Mouse (Mus musculus): ENCODE data around the gene Slc38a10. TPM values are rescaled to one million over a fixed set of nuclear protein-coding genes. Genes with fewer than 3 reads are reported as not detected.
A peak's percentile ranks its signal among the peaks of the same experiment; 100 is the strongest.

The Slc38a10 gene
- total RNA-seq, 2 experiments from 2014 or later = 115 to 116 TPM

GRCm38 (mm10) chr11:120098588-120099511, 52.3 kb downstream of the Slc38a10 start, which contains the start of the genes Tepsin and Ndufaf8:
Gene Tepsin, minus strand, starts transcription at chr11:120098731.
Gene Ndufaf8, plus strand, starts transcription at chr11:120098928.
- peak; percentile 99 for DNase-seq

- no peak for DNase-seq
Observed at GRCm38 (mm10) chr11:120092817-120093591, 58.1 kb downstream of the Slc38a10 start.

- DNase-seq = no peak
Observed at GRCm38 (mm10) chr11:120090661-120091060, 60.5 kb downstream of the Slc38a10 start.

GRCm38 (mm10) chr11:120086702-120087152, 64.4 kb downstream of the Slc38a10 start, which contains the start of gene Cep131:
Gene Cep131, minus strand, starts transcription at chr11:120086827.
- DNase-seq = peak; percentile 99

GRCm38 (mm10) chr11:120085891-120086627, 65.1 kb downstream of the Slc38a10 start:
- peak; percentile 60 for DNase-seq

GRCm38 (mm10) chr11:120080282-120080681, 70.9 kb downstream of the Slc38a10 start:
- no peak for DNase-seq

GRCm38 (mm10) chr11:120076191-120076590, 75.0 kb downstream of the Slc38a10 start:
- DNase-seq = no peak

- DNase-seq = no peak
Observed at GRCm38 (mm10) chr11:120072986-120073647, 78.0 kb downstream of the Slc38a10 start.

GRCm38 (mm10) chr11:120071731-120072320, 79.3 kb downstream of the Slc38a10 start:
- DNase-seq = no peak

- DNase-seq = no peak
Observed at GRCm38 (mm10) chr11:120071065-120071464, 80.1 kb downstream of the Slc38a10 start.

GRCm38 (mm10) chr11:120070286-120070930, 80.7 kb downstream of the Slc38a10 start:
- DNase-seq = no peak

- no peak for DNase-seq
Observed at GRCm38 (mm10) chr11:120069261-120069660, 81.9 kb downstream of the Slc38a10 start.

- no peak for DNase-seq
Observed at GRCm38 (mm10) chr11:120067834-120068233, 83.3 kb downstream of the Slc38a10 start.

- peak; percentile 83 for DNase-seq
Observed at GRCm38 (mm10) chr11:120065291-120065690, 85.9 kb downstream of the Slc38a10 start.

GRCm38 (mm10) chr11:120064668-120065040, 86.5 kb downstream of the Slc38a10 start:
- no peak for DNase-seq

GRCm38 (mm10) chr11:120064006-120064667, 87.0 kb downstream of the Slc38a10 start:
- no peak for DNase-seq

GRCm38 (mm10) chr11:120063326-120063725, 87.8 kb downstream of the Slc38a10 start:
- DNase-seq = no peak

GRCm38 (mm10) chr11:120060634-120061033, 90.5 kb downstream of the Slc38a10 start:
- no peak for DNase-seq

GRCm38 (mm10) chr11:120055953-120056732, 95.0 kb downstream of the Slc38a10 start:
- DNase-seq = no peak
